Mouse (Mus musculus): ENCODE measurements around the gene Prss16. TPM values are rescaled to one million over a fixed set of nuclear protein-coding genes. Genes with fewer than 3 reads are reported as not detected.

The Prss16 gene
- polyA plus RNA-seq, 1 experiment from 2014 or later: 645 TPM

GRCm38 (mm10) chr13:22007872-22008271 is 1.7 kb downstream of the Prss16 start:
- no peak for DNase-seq (ENCODE audit: low spot score)

DNA sequence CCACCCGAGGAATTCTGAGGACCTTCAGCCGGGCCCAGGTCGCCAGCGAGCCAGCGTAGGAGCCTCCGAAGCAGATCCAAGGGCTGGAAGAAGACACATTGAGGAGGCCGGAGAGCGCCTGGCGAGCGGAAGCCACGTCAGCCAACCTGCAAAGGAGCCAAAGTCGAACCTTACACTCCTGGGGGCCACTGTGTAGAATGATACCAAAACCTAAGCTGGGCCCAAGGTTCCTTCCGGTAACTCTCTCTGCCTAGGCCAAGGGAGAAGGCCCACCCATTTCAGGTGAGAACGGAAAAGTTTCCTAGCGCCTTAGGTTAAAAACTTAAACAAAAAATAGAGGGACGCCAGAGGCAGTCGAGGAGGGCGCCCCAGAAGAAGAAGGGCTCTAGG is 2.4 kb downstream of the Prss16 start:
- peak; percentile 1 for DNase-seq (ENCODE audit: low spot score)

DNA sequence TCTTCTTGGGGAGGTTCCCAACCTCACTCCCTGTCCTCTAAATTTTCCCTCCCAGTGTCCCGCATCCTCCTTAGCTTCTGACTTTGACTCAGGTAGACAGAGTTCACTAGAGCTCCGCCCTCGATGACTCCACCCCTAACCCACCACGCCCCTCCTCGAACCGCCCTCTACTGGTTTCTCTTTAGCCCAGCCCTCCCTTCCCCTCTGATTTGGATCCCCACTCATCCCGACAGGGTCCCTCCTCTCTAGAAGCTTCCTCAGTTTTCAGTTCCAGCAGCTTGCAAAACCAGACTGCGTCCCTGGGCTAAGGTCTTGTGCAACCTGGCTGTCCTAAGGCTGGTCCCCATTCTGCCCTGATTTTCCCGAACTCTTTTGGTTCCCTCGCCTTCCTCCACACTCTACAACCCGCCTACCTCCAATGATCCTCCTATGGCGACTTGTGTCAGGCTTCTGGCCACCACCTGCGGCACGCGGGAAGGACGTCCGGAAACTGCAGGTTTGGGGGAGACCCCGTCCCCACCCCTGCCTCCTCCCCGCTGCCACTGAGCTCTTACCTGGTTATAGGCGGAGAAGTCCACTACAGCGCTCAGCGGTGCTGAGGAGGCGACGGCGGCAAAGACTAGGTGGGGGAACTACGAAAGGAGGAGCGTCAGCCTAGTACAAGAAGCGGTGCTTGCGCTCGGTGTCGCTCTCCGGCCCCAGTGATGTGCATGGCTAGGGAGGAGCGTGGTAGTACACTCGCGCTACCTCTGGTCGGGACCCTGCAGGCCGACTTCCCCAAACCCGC is 3.0 kb downstream of the Prss16 start:
- DNase-seq (ENCODE audit: low spot score): peak; percentile 55

- peak; percentile 56 for DNase-seq (ENCODE audit: low spot score)
Observed at GRCm38 (mm10) chr13:22005605-22006333, 3.8 kb downstream of the Prss16 start.

- DNase-seq (ENCODE audit: low spot score): peak; percentile 57
Observed at GRCm38 (mm10) chr13:22001823-22002222, 7.7 kb downstream of the Prss16 start.

- no peak for DNase-seq (ENCODE audit: low spot score)
Observed at GRCm38 (mm10) chr13:22001346-22001745, 8.2 kb downstream of the Prss16 start.

DNA sequence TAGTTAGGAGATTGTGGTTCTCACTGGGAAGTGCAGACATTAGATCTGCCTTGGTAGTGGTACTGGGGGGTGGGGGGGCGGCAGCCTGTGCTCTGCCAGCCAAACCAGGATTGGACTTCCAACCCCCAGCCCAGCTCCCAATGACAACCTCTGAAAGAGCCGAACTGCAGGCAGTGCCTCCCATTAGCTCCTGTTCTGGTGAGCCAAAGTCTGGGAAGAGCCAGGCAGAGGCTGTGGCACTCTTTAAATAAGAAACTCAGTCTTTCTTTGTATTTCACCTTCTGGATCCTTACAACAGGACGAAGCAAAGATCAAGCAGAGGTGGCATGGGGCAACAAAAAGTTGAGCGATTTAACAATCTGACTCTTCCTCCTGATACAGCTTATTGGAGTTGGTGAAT is 10.4 kb downstream of the Prss16 start:
- no peak for DNase-seq (ENCODE audit: low spot score)

GRCm38 (mm10) chr13:21998412-21998811 is 11.1 kb downstream of the Prss16 start:
- no peak for DNase-seq (ENCODE audit: low spot score)

DNA sequence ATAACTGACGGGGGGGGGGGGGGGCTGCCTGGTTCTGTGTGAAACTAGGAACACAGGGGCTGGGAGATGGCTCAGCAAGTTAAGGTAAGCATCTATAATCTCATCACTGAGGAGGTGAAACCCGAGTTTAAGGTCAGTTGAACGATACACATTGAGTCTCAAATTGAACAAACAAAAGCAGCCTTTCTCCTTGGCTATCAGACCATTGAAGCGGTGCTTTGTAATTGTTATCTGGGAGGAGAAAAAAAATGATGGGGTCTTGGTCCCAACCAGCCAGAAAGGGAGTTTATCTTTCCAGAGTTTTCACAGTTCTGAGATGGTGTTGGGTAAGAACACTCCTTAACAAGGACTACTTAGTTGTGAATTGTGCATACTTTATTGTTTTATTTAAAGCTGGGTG is 11.7 kb downstream of the Prss16 start:
- DNase-seq (ENCODE audit: low spot score): no peak

DNA sequence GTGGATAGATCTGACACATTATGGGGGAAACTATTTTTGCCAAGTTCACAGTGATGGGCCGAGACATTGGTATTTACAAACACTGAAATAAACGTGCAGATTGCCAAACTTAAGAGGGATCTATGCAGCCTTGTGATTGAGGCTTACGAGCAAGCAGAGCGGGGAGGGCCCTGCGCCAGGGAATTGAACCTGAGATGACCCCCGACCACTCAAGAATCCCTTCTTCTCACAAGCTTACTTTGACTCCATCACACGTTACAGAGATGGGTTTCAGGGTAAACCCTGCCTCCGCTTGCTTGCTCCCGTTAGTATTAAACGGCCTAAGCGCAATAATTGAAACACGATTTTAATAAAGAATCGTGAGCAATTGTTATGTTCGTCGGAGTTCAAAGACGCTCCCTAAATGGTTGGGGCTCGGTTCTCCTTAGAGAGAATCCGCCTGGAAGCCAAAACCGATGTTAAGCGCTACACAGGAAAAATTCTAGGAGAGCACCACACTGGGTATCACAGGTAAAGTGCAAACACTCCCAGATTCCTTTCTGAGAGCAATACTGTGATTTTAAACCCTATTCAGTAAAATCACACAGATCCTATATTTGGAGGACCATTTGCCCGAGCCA is 12.2 kb downstream of the Prss16 start:
- DNase-seq (ENCODE audit: low spot score): no peak

GRCm38 (mm10) chr13:21996840-21997185 is 12.7 kb downstream of the Prss16 start:
- no peak for DNase-seq (ENCODE audit: low spot score)

- DNase-seq (ENCODE audit: low spot score): no peak
Observed at GRCm38 (mm10) chr13:21996101-21996839, 13.3 kb downstream of the Prss16 start.

DNA sequence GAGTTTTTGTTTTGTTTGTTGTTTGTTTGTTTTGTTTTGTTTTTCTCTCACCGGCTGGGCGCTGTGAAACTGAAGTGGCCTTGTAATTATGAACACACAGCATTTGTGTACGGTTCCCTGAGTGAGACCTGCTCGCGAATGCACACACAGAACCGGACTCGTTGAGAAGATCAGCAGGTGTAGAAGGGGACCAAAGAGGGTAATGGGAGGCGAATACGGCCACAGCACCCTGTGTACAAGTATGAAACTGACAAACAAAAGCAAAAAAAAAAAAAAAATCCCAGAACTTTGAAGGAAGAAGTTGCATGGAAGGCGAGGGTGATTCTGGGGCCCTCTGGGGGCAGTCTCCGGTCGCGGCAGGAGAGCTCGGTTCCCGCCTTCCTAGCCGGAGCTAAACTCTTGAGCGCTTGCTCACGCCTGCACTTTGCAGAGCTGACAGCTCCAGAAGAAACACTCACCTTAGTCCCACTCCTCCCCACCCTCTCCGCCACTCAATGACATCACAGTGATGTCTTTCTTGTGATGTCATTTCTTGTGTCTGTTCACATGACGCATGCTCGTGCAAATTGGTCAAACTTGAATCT is 14.1 kb downstream of the Prss16 start:
- DNase-seq (ENCODE audit: low spot score): no peak

- DNase-seq (ENCODE audit: low spot score): no peak
Observed at GRCm38 (mm10) chr13:21994896-21995295, 14.6 kb downstream of the Prss16 start.

DNA sequence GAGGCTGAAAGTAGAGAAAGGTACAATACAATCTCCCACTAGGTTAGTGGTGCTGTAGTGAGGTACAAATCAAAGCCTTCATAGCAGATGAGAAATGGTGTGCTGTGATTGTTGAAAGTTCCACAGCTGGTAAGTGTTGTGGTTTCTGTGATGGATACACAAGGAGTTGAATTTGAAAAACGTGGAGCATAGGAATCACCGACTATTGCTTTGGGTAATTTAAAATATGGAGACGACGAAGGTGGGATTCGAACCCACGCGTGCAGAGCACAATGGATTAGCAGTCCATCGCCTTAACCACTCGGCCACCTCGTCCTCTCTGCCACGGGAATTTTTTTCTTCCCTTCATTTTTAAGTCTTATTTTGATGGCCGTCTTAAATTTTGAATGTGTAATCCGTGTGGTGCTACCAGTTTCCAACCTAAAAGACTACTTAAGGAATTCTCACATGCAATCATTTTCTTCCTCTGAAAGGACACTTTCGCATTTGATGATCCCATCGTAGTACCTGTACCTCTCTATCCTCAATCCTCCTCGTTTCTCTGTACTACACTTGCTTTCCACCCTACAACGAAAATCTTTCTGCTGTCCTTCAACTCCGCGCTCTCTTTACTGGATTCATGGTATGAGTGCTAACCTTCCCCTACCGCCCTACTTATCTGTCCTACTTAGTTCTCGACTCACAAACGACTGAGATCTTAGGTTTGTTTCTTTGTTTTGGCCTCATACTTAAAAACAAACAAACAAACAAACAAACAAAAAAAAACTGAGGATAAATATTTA is 15.4 kb downstream of the Prss16 start:
- DNase-seq (ENCODE audit: low spot score): peak; percentile 53

DNA sequence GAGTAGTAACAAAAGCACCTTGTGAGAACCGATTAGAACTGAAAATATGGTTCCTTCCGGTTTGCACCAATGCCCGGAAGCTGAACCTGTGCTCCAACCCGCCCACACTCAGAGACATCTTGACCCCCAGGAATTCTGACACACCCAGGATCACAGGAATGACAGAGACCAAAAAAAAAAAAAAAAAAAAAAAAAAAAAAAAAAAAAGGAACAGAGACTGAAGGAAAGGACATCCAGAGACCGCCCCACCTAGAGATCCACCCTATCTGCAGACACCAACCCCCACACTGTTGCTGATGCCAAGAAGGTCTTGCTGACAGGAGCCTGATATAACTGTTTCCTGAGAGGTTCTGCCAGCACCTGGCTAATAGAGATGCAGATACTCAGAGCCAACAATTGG is 17.0 kb downstream of the Prss16 start:
- no peak for DNase-seq (ENCODE audit: low spot score)

GRCm38 (mm10) chr13:21984486-21984885 is 25.1 kb downstream of the Prss16 start:
- DNase-seq (ENCODE audit: low spot score): no peak

DNA sequence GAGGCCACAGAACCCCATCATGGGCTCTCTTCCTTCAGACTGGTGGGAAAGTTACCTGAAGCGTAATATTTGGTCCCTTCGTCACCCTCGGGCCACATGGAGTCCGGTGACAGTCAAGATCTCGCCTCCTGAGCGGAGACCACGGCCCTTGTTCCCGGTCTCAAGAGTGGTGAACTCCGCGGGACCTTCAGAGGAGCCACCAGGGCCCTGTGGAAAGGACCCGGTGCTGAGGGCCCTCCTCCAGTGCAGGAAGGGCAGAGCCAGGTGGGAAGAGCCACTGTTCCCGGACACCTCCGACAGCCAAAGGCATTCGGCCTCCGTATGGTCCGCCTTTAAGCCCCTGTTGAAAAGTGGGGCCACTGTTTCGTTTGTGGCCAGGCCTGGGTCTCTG is 27.7 kb downstream of the Prss16 start:
- DNase-seq (ENCODE audit: low spot score): no peak

- no peak for DNase-seq (ENCODE audit: low spot score)
Observed at GRCm38 (mm10) chr13:21980981-21981802, 28.4 kb downstream of the Prss16 start, which contains the start of gene Pom121l2. Pom121l2 (plus strand) TSS chr13:21981194.
